Comparison of ENCODE assay signal across 20 mouse cellular contexts in genomic region chr1:164322987-164323650, GRCm38 (mm10).
"Had no signal": no experiment of that assay in that cellular context is flagged by ENCODE, and none has a peak within 500 bp of the region (broad histone marks: within the 10 kb centered on the region; RNA-seq: fewer than 3 reads in every experiment).

No protein-coding gene starts in this region.

- H3K27me3 ChIP-seq: intestine, embryonic 15.5 days; liver, embryonic 13.5 days; midbrain, embryonic 12.5 days; midbrain, embryonic 15.5 days; neural tube, embryonic 12.5 days; neural tube, embryonic 15.5 days had no signal

- H3K9ac ChIP-seq: intestine, embryonic 15.5 days; liver, embryonic 13.5 days; midbrain, embryonic 12.5 days; midbrain, embryonic 15.5 days; neural tube, embryonic 12.5 days; neural tube, embryonic 15.5 days had no signal

- H3K36me3 ChIP-seq: intestine, embryonic 15.5 days; liver, embryonic 13.5 days; midbrain, embryonic 12.5 days; midbrain, embryonic 15.5 days had no signal

- H3K27ac ChIP-seq: intestine, embryonic 15.5 days; liver, embryonic 13.5 days; macrophage; midbrain, embryonic 12.5 days; midbrain, embryonic 15.5 days; neural tube, embryonic 12.5 days; neural tube, embryonic 15.5 days; stomach, postnatal 0 days had no signal

- H3K4me3 ChIP-seq: intestine, embryonic 15.5 days; layer of hippocampus, adult 2 months; liver, embryonic 13.5 days; midbrain, embryonic 12.5 days; midbrain, embryonic 15.5 days; neural tube, embryonic 12.5 days; neural tube, embryonic 15.5 days had no signal

- H3K9me3 ChIP-seq: intestine, embryonic 15.5 days; liver, embryonic 13.5 days; midbrain, embryonic 12.5 days; midbrain, embryonic 15.5 days; neural tube, embryonic 12.5 days; neural tube, embryonic 15.5 days had no signal

- ATAC-seq: intestine, embryonic 15.5 days; midbrain, embryonic 15.5 days had no signal

- DNase-seq: kidney, adult 9 months; kidney, postnatal 14 days; layer of hippocampus, adult 9-11 months; liver, embryonic 13.5 days; lung, adult 2 months; lung, postnatal 10 days; right cerebral cortex, adult 18-20 months; right cerebral cortex, postnatal 14 days; right cerebral cortex, postnatal 4 days; thymus, adult 2 months; thymus, postnatal 14 days; thymus, postnatal 4 days had no signal

- H3K4me1 ChIP-seq: neural tube, embryonic 12.5 days had no signal

- H3K4me2 ChIP-seq: intestine, embryonic 15.5 days; liver, embryonic 13.5 days; midbrain, embryonic 12.5 days; midbrain, embryonic 15.5 days; neural tube, embryonic 12.5 days; neural tube, embryonic 15.5 days had no signal
